8 mouse cellular contexts compared by ENCODE assay signal in the genomic region with DNA sequence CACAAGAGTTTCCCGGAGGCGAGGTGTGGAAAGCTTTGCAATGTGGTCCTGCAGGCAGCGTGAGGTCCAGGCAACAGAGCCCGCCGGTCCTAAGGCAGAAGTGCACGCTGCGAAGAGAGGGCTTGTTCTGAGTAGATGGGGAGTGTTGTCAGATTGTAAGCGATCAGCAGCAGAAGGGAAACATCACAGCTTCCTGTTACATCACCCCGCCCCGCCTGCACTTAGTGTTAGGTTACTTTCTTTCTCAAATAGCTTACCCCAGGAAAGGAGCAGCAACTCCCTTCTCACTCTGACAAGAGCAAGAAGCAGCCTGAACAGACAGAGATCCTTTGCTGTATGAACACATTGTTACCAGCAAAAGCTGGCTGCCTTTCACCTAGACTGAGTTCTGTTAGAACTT. TPM values are rescaled to one million over a fixed set of nuclear protein-coding genes. Genes with fewer than 3 reads are reported as not detected.
DNase-seq lines count a peak whose midpoint lies in the region; ATAC-seq and TF ChIP-seq lines count a peak whose summit lies in the region.

A gene (minus strand): TSS at position 274 of the 400 bp plus-strand sequence.

- DNase-seq in CD4-positive, CD25-positive, alpha-beta regulatory T cell, adult 2 months (ENCODE audit: low read depth, low spot score): peak; percentile 87
- DNase-seq in brain, embryonic 14.5 days (ENCODE audit: low read depth): peak; percentile 72
- DNase-seq in heart, postnatal 14 days: peak; percentile 75 to 78
- peak; percentile 40 for DNase-seq in large intestine, adult 2 months (ENCODE audit: low read depth, low spot score)

- no peak for TF ChIP-seq CTCF in brain, embryonic 14.5 days (IDR thresholded peaks at IDR 0.05; ENCODE audit: borderline replicate concordance, extremely low read depth, insufficient read depth, insufficient read length)
- no peak for TF ChIP-seq CTCF in testis, adult 2 months (IDR thresholded peaks at IDR 0.05; ENCODE audit: control insufficient read depth, insufficient read depth, insufficient replicate concordance, low read depth, low read length)

- H3K36me3 ChIP-seq in forebrain, embryonic 15.5 days: no peaks in the 10 kb centered on the region
- H3K36me3 ChIP-seq in liver, embryonic 16.5 days (ENCODE audit: control insufficient read depth, insufficient read depth): no peaks in the 10 kb centered on the region
- H3K36me3 ChIP-seq in neural tube, embryonic 12.5 days: no peaks in the 10 kb centered on the region
- no peaks in the 10 kb centered on the region for H3K36me3 ChIP-seq in testis, adult 2 months (ENCODE audit: control insufficient read depth, insufficient read depth, low read length)

- H3K4me2 ChIP-seq in forebrain, embryonic 15.5 days (replicated peaks): peak within 1 kb of the TSS; percentile 55
- peak within 1 kb of the TSS; percentile 67 for H3K4me2 ChIP-seq in liver, embryonic 16.5 days (ENCODE audit: low read depth, low read length)
- H3K4me2 ChIP-seq in neural tube, embryonic 12.5 days (replicated peaks): peak within 1 kb of the TSS; percentile 52

- 2% methylated on average over 10 of the region's 10 CpGs for WGBS in forebrain, embryonic 15.5 days
- WGBS in large intestine, adult 2 months: under 1% methylated on average over 10 of the region's 10 CpGs
- 1% methylated on average over 10 of the region's 10 CpGs for WGBS in liver, embryonic 16.5 days (ENCODE audit: insufficient replicate concordance)
- WGBS in neural tube, embryonic 12.5 days: under 1% methylated on average over 10 of the region's 10 CpGs

- peaks cover 9% of the 10 kb centered on the region; the same call in 1 of the 2 replicates for H3K4me1 ChIP-seq in forebrain, embryonic 15.5 days
- H3K4me1 ChIP-seq in liver, embryonic 16.5 days (ENCODE audit: control insufficient read depth, low read depth, low read length): peaks cover 4% of the 10 kb centered on the region
- no peaks in the 10 kb centered on the region for H3K4me1 ChIP-seq in neural tube, embryonic 12.5 days
- no peaks in the 10 kb centered on the region for H3K4me1 ChIP-seq in testis, adult 2 months (ENCODE audit: control insufficient read depth, insufficient read depth, low read length)

- peak within 1 kb of the TSS; percentile 46; the same call in 1 of the 2 replicates for H3K9ac ChIP-seq in forebrain, embryonic 15.5 days (replicated peaks)
- H3K9ac ChIP-seq in liver, embryonic 16.5 days (ENCODE audit: low read depth, low read length): peak within 1 kb of the TSS; percentile 39
- H3K9ac ChIP-seq in neural tube, embryonic 12.5 days: peak within 1 kb of the TSS; percentile 35; the same call in 1 of the 2 replicates

- H3K4me3 ChIP-seq in forebrain, embryonic 15.5 days: peak within 1 kb of the TSS; percentile 32
- peak within 1 kb of the TSS; percentile 61 for H3K4me3 ChIP-seq in liver, embryonic 16.5 days (ENCODE audit: low read depth, low read length)
- H3K4me3 ChIP-seq in neural tube, embryonic 12.5 days: peak within 1 kb of the TSS; percentile 13; the same call in 1 of the 2 replicates
- peak within 1 kb of the TSS; percentile 33 for H3K4me3 ChIP-seq in testis, adult 2 months (ENCODE audit: control insufficient read depth, low read depth, low read length)

- no peak within 1 kb of the TSS for H3K27ac ChIP-seq in forebrain, embryonic 15.5 days (replicated peaks)
- H3K27ac ChIP-seq in liver, embryonic 16.5 days (ENCODE audit: low read length): peak within 1 kb of the TSS; percentile 22
- H3K27ac ChIP-seq in neural tube, embryonic 12.5 days: no peak within 1 kb of the TSS
- peak within 1 kb of the TSS; percentile 68 for H3K27ac ChIP-seq in testis, adult 2 months (ENCODE audit: control insufficient read depth, insufficient read depth, low read depth, low read length)

- peak; percentile 61 for ATAC-seq in forebrain, embryonic 15.5 days (replicated peaks)
- peak; percentile 92 for ATAC-seq in liver, embryonic 16.5 days (ENCODE audit: low read depth)
- ATAC-seq in neural tube, embryonic 12.5 days (ENCODE audit: low FRiP score, low read depth): peak; percentile 38; the same call in 1 of the 2 replicates

- H3K27me3 ChIP-seq in forebrain, embryonic 15.5 days: no peaks in the 10 kb centered on the region
- H3K27me3 ChIP-seq in liver, embryonic 16.5 days (ENCODE audit: control insufficient read depth, insufficient read depth, low read depth, low read length): no peaks in the 10 kb centered on the region
- H3K27me3 ChIP-seq in neural tube, embryonic 12.5 days (replicated peaks): no peaks in the 10 kb centered on the region
- no peaks in the 10 kb centered on the region for H3K27me3 ChIP-seq in testis, adult 2 months (ENCODE audit: control insufficient read depth, insufficient read depth, low read length)

- intact Hi-C loops in heart, postnatal 14 days (cut with DNase I): loop anchor here (2.0 to 5.0 kb wide), 2 partner anchors 163 to 238 kb away; no protein-coding TSS in a partner anchor

- no peak for TF ChIP-seq POLR2A in brain, embryonic 14.5 days (IDR thresholded peaks at IDR 0.05; ENCODE audit: borderline replicate concordance, extremely low read depth, insufficient read depth, insufficient read length, poor library complexity, severe bottlenecking)
- TF ChIP-seq POLR2A in testis, adult 2 months (IDR thresholded peaks at IDR 0.05; ENCODE audit: control insufficient read depth, low read depth, low read length): peak; percentile 63; the same call in 1 of the 2 replicates

- H3K9me3 ChIP-seq in forebrain, embryonic 15.5 days: no peaks in the 10 kb centered on the region
- H3K9me3 ChIP-seq in liver, embryonic 16.5 days (replicated peaks; ENCODE audit: control insufficient read depth, low read length): no peaks in the 10 kb centered on the region
- no peaks in the 10 kb centered on the region for H3K9me3 ChIP-seq in neural tube, embryonic 12.5 days

RNA-seq across cellular contexts. Expression of the gene that starts here (rescaled TPM):
- polyA plus RNA-seq in brain, embryonic 14.5 days (2012; rRNA removed): 1.9 and 5.0 TPM in 2 replicates
- polyA plus RNA-seq in forebrain, embryonic 15.5 days (2015; fragmentation: Nextera tagmentation; extraction: Ambion mirVana): 5.7 and 6.9 TPM in 2 replicates
- 10 to 100 TPM; 45.2 to 45.3 TPM for total RNA-seq in heart, postnatal 14 days (2021)
- polyA plus RNA-seq in large intestine, adult 2 months (2012; rRNA removed): 1.8 and 2.8 TPM in 2 replicates
- polyA plus RNA-seq in liver, embryonic 16.5 days (2015; fragmentation: Nextera tagmentation; extraction: Ambion mirVana): 13.2 and 16.2 TPM in 2 replicates
- polyA plus RNA-seq in neural tube, embryonic 12.5 days (2016; fragmentation: Nextera tagmentation; extraction: Ambion mirVana): 16.4 and 16.9 TPM in 2 replicates
- polyA plus RNA-seq in testis, adult 2 months (2012; rRNA removed): 0.42 and 0.48 TPM in 2 replicates

Comparison
In these comparisons a context has a peak if more than half of its experiments do, and no peak if none do; other contexts are left out.
1. ATAC-seq: peak in every context shown above with its lines; median percentile 92 in liver, embryonic 16.5 days; 61 in forebrain, embryonic 15.5 days; 38 in neural tube, embryonic 12.5 days.
2. H3K27ac ChIP-seq: peak in liver, embryonic 16.5 days (single experiment) and testis, adult 2 months (single experiment); none in forebrain, embryonic 15.5 days (single experiment) and neural tube, embryonic 12.5 days (single experiment).
3. Peak in every context shown above with its lines, with median percentiles within 50 percentile points of each other: DNase-seq, H3K4me2 ChIP-seq, H3K4me3 ChIP-seq and H3K9ac ChIP-seq.